Mouse (Mus musculus) hindbrain, embryonic 15.5 days (tissue): ENCODE results near the gene Epb41l2. TPM values are rescaled to one million over a fixed set of nuclear protein-coding genes. Genes with fewer than 3 reads are reported as not detected.

Experiments
- ATAC-seq: fragments of 200-750 bp; cut with Nextera tagmentation; 2 replicates; pipeline ENCODE4 v1.8.0; 2017; ENCODE audit warnings: low read depth, moderate number of reproducible peaks, moderate TSS enrichment; ENCODE audit not compliant: low FRiP score
- H3K27ac ChIP-seq: fragments of 300-500 bp; sonication (generic); replicated peaks from 2 replicates; pipeline ENCODE4 v1.5.1; 2015; ENCODE audit warnings: mild to moderate bottlenecking, inconsistent platforms
- H3K27me3 ChIP-seq: fragments of 300-500 bp; sonication (generic); 2 replicates; pipeline ENCODE4 v1.6.1; 2015; ENCODE audit warnings: control low read depth, inconsistent platforms
- H3K36me3 ChIP-seq: fragments of 300-500 bp; sonication (generic); 2 replicates; pipeline ENCODE4 v1.6.1; 2015; ENCODE audit warnings: control low read depth, inconsistent platforms
- H3K4me1 ChIP-seq: fragments of 300-500 bp; sonication (generic); replicated peaks from 2 replicates; pipeline ENCODE4 v1.6.1; 2015; ENCODE audit warnings: control low read depth, inconsistent platforms
- H3K4me2 ChIP-seq: fragments of 300-500 bp; sonication (generic); 2 replicates; pipeline ENCODE4 v1.6.1; 2015; ENCODE audit warnings: moderate library complexity, mild to moderate bottlenecking, inconsistent platforms
- H3K4me3 ChIP-seq: fragments of 300-500 bp; sonication (generic); 2 replicates; pipeline ENCODE4 v1.5.1; 2015; ENCODE audit warnings: mild to moderate bottlenecking, inconsistent platforms
- H3K9ac ChIP-seq: fragments of 300-500 bp; sonication (generic); 2 replicates; pipeline ENCODE4 v1.6.1; 2015; ENCODE audit warnings: inconsistent platforms
- H3K9me3 ChIP-seq: fragments of 300-500 bp; sonication (generic); 2 replicates; pipeline ENCODE4 v1.6.1; 2016; ENCODE audit warnings: control low read depth, inconsistent platforms
- WGBS: fragments of 180-500 bp; shearing (Covaris S2); methylation state at CpG from one replicate; pipeline ENCODE4 v1.1.7; 2015; 5-methylcytosine and 5-hydroxymethylcytosine counted together
- polyA plus RNA-seq: library from polyadenylated mRNA; unstranded; fragments of >200 nt; fragmentation: Nextera tagmentation; extraction: Ambion mirVana; gene quantifications from 2 replicates; pipeline ENCODE4 v1.2.1, GENCODE M21; 2015

Gene Epb41l2
- polyA plus RNA-seq, 1 experiment from 2014 or later, result 30.5 TPM

GRCm38 (mm10) chr10:25432351-25432750, 72.8 kb downstream of the Epb41l2 start:
- Histone ChIP-seq H3K4me3 (no peak overlapping the region), H3K4me2 (no peak overlapping the region), H3K36me3 (no peaks in the 10 kb centered on the region), H3K9me3 (no peaks in the 10 kb centered on the region), H3K4me1 (0 out of 2 replicates have a peak, but pooled peaks cover 3% of the 10 kb centered on the region), H3K27me3 (no peaks in the 10 kb centered on the region), H3K27ac (0 out of 2 replicates have a peak overlapping the region, but pooled peaks have one; percentile 15), H3K9ac (no peak overlapping the region)
- no peak for ATAC-seq
- WGBS, result 67% methylated on average over 10 of the region's 10 CpGs

- Histone ChIP-seq H3K4me1 (0 out of 2 replicates have a peak, but pooled peaks cover 3% of the 10 kb centered on the region), H3K27ac (no peak overlapping the region), H3K9me3 (no peaks in the 10 kb centered on the region), H3K36me3 (no peaks in the 10 kb centered on the region), H3K27me3 (no peaks in the 10 kb centered on the region), H3K9ac (no peak overlapping the region), H3K4me3 (no peak overlapping the region), H3K4me2 (no peak overlapping the region)
- WGBS, result 58% methylated on average over 5 of the region's 5 CpGs
- no peak for ATAC-seq
Observed at GRCm38 (mm10) chr10:25432938-25433337, 73.3 kb downstream of the Epb41l2 start.

GRCm38 (mm10) chr10:25433524-25433923, 73.9 kb downstream of the Epb41l2 start:
- no peaks in the 10 kb centered on the region for H3K36me3 ChIP-seq
- H3K4me3 ChIP-seq, result no peak overlapping the region
- no peaks in the 10 kb centered on the region for H3K9me3 ChIP-seq
- ATAC-seq, result no peak; the same call in 1 of the 2 replicates
- WGBS, result 13% methylated on average over 3 of the region's 3 CpGs
- H3K4me2 ChIP-seq, result no peak overlapping the region
- no peak overlapping the region for H3K9ac ChIP-seq
- H3K4me1 ChIP-seq, result 0 out of 2 replicates have a peak, but pooled peaks cover 3% of the 10 kb centered on the region
- H3K27ac ChIP-seq, result no peak overlapping the region
- H3K27me3 ChIP-seq, result no peaks in the 10 kb centered on the region

GRCm38 (mm10) chr10:25434358-25435044, 74.9 kb downstream of the Epb41l2 start:
- H3K9me3 ChIP-seq, result no peaks in the 10 kb centered on the region
- ATAC-seq, result no peak
- H3K27me3 ChIP-seq, result no peaks in the 10 kb centered on the region
- 0 out of 2 replicates have a peak, but pooled peaks cover 3% of the 10 kb centered on the region for H3K4me1 ChIP-seq
- H3K9ac ChIP-seq, result no peak overlapping the region
- H3K36me3 ChIP-seq, result no peaks in the 10 kb centered on the region
- no peak overlapping the region for H3K4me3 ChIP-seq
- no peak overlapping the region for H3K27ac ChIP-seq
- WGBS, result 69% methylated on average over 13 of the region's 13 CpGs
- no peak overlapping the region for H3K4me2 ChIP-seq

GRCm38 (mm10) chr10:25436703-25437401, 77.3 kb downstream of the Epb41l2 start:
- H3K27ac ChIP-seq, result no peak overlapping the region
- no peaks in the 10 kb centered on the region for H3K9me3 ChIP-seq
- 81% methylated on average over 6 of the region's 6 CpGs for WGBS

GRCm38 (mm10) chr10:25437586-25438298, 78.1 kb downstream of the Epb41l2 start:
- H3K4me2 ChIP-seq, result no peak overlapping the region
- H3K9me3 ChIP-seq, result no peaks in the 10 kb centered on the region
- H3K27me3 ChIP-seq, result no peaks in the 10 kb centered on the region
- H3K36me3 ChIP-seq, result no peaks in the 10 kb centered on the region
- H3K4me3 ChIP-seq, result no peak overlapping the region
- H3K4me1 ChIP-seq, result 0 out of 2 replicates have a peak, but pooled peaks cover 5% of the 10 kb centered on the region
- no peak overlapping the region for H3K9ac ChIP-seq
- ATAC-seq, result no peak
- no peak overlapping the region for H3K27ac ChIP-seq
- 87% methylated on average over 6 of the region's 6 CpGs for WGBS

More at GRCm38 (mm10) chr10:25436703-25437401, 77.3 kb downstream of the Epb41l2 start:
- no peak overlapping the region for H3K9ac ChIP-seq
- no peaks in the 10 kb centered on the region for H3K36me3 ChIP-seq
- no peak overlapping the region for H3K4me2 ChIP-seq
- no peak for ATAC-seq
- H3K27me3 ChIP-seq, result no peaks in the 10 kb centered on the region
- no peak overlapping the region for H3K4me3 ChIP-seq
- H3K4me1 ChIP-seq, result 0 out of 2 replicates have a peak, but pooled peaks cover 5% of the 10 kb centered on the region

GRCm38 (mm10) chr10:25438299-25438680, 78.7 kb downstream of the Epb41l2 start:
- Histone ChIP-seq H3K36me3 (no peaks in the 10 kb centered on the region), H3K9ac (no peak overlapping the region), H3K9me3 (no peaks in the 10 kb centered on the region), H3K4me1 (0 out of 2 replicates have a peak, but pooled peaks cover 5% of the 10 kb centered on the region), H3K27ac (no peak overlapping the region), H3K27me3 (no peaks in the 10 kb centered on the region), H3K4me3 (no peak overlapping the region), H3K4me2 (no peak overlapping the region)
- ATAC-seq, result no peak
- 84% methylated on average over 8 of the region's 8 CpGs for WGBS

- H3K4me3 ChIP-seq, result no peak overlapping the region
- H3K4me1 ChIP-seq, result 0 out of 2 replicates have a peak, but pooled peaks cover 2% of the 10 kb centered on the region
- no peak for ATAC-seq
- no peak overlapping the region for H3K27ac ChIP-seq
- WGBS, result 50% methylated on average over 4 of the region's 4 CpGs
- no peaks in the 10 kb centered on the region for H3K36me3 ChIP-seq
- no peaks in the 10 kb centered on the region for H3K9me3 ChIP-seq
- no peak overlapping the region for H3K9ac ChIP-seq
- no peak overlapping the region for H3K4me2 ChIP-seq
- no peaks in the 10 kb centered on the region for H3K27me3 ChIP-seq
Observed at GRCm38 (mm10) chr10:25439163-25439562, 79.6 kb downstream of the Epb41l2 start.

- Histone ChIP-seq H3K36me3 (no peaks in the 10 kb centered on the region), H3K4me2 (no peak overlapping the region), H3K4me1 (0 out of 2 replicates have a peak, but pooled peaks cover 2% of the 10 kb centered on the region), H3K4me3 (no peak overlapping the region), H3K9ac (no peak overlapping the region), H3K27me3 (no peaks in the 10 kb centered on the region), H3K9me3 (no peaks in the 10 kb centered on the region), H3K27ac (no peak overlapping the region)
- ATAC-seq, result no peak
- WGBS, result 95% methylated on average over 3 of the region's 3 CpGs
Observed at GRCm38 (mm10) chr10:25439856-25440255, 80.3 kb downstream of the Epb41l2 start.

- H3K9ac ChIP-seq, result no peak overlapping the region
- no peaks in the 10 kb centered on the region for H3K27me3 ChIP-seq
- H3K9me3 ChIP-seq, result no peaks in the 10 kb centered on the region
- no peak for ATAC-seq
- H3K4me2 ChIP-seq, result no peak overlapping the region
- WGBS, result 90% methylated on average over 7 of the region's 7 CpGs
- no peak overlapping the region for H3K27ac ChIP-seq
- H3K4me3 ChIP-seq, result no peak overlapping the region
- H3K36me3 ChIP-seq, result no peaks in the 10 kb centered on the region
- 0 out of 2 replicates have a peak, but pooled peaks cover 2% of the 10 kb centered on the region for H3K4me1 ChIP-seq
Observed at GRCm38 (mm10) chr10:25441405-25441804, 81.8 kb downstream of the Epb41l2 start.

- Histone ChIP-seq H3K4me2 (no peak overlapping the region), H3K9ac (no peak overlapping the region), H3K36me3 (no peaks in the 10 kb centered on the region), H3K27ac (no peak overlapping the region), H3K4me3 (no peak overlapping the region), H3K9me3 (no peaks in the 10 kb centered on the region), H3K27me3 (no peaks in the 10 kb centered on the region), H3K4me1 (0 out of 2 replicates have a peak, but pooled peaks cover 2% of the 10 kb centered on the region)
- 92% methylated on average over 6 of the region's 6 CpGs for WGBS
- no peak for ATAC-seq
Observed at GRCm38 (mm10) chr10:25443626-25444025, 84.0 kb downstream of the Epb41l2 start.
